Mouse (Mus musculus) hindbrain, embryonic 16.5 days (tissue): ENCODE measurements around the gene Hpcal4. TPM values are rescaled to one million over a fixed set of nuclear protein-coding genes. Genes with fewer than 3 reads are reported as not detected.

Experiments used
- polyA plus RNA-seq: library from polyadenylated mRNA; unstranded; fragments of >200 nt; fragmentation: Nextera tagmentation; extraction: Ambion mirVana; gene quantifications from 2 replicates; pipeline ENCODE4 v1.2.1, GENCODE M21; 2015

Hpcal4 gene
- polyA plus RNA-seq, 1 experiment from 2014 or later, result 63.6 TPM

Other genes with a start within 250 kb of the Hpcal4 start
- 34.3 and 36.5 TPM in 2 replicates for gene Mfsd2a, start 222.0 kb upstream of the Hpcal4 start, polyA plus RNA-seq
- 34.1 and 44.7 TPM in 2 replicates for gene Mycl, start 187.6 kb upstream of the Hpcal4 start, polyA plus RNA-seq
- gene Trit1, start 166.6 kb upstream of the Hpcal4 start, polyA plus RNA-seq, result 21.4 and 21.5 TPM in 2 replicates
- gene Bmp8b, start 78.1 kb upstream of the Hpcal4 start, polyA plus RNA-seq, result 0.56 and 0.58 TPM in 2 replicates
- 0.59 and 0.81 TPM in 2 replicates for gene Oxct2b, start 67.0 kb upstream of the Hpcal4 start, polyA plus RNA-seq
- gene Ppie, start 43.3 kb upstream of the Hpcal4 start, polyA plus RNA-seq, result 53.4 and 54.2 TPM in 2 replicates
- 0.16 TPM in 1 of 2 replicates, not detected in the other for gene Nt5c1a, start 18.3 kb downstream of the Hpcal4 start, polyA plus RNA-seq
- gene Heyl, start 50.3 kb downstream of the Hpcal4 start, polyA plus RNA-seq, result 5.3 and 7.6 TPM in 2 replicates
- gene Pabpc4, start 79.1 kb downstream of the Hpcal4 start, polyA plus RNA-seq, result 23.0 and 31.4 TPM in 2 replicates
- gene Oxct2a, start 140.4 kb downstream of the Hpcal4 start, polyA plus RNA-seq, result 0.12 and 0.14 TPM in 2 replicates
- gene Bmp8a, start 160.0 kb downstream of the Hpcal4 start, polyA plus RNA-seq, result 0.22 and 0.26 TPM in 2 replicates